Mouse (Mus musculus) olfactory bulb, adult 2 months (tissue): Measurements from ENCODE around the gene Mcm7. TPM values are rescaled to one million over a fixed set of nuclear protein-coding genes. Genes with fewer than 3 reads are reported as not detected.
"Not testable (repeated sequence)": the region's sequence is repeated elsewhere in the genome, so short reads cannot be mapped to it uniquely, and the experiment has no call there.

Experiments used
- H3K27ac ChIP-seq: fragments of 200-500 bp; 2 replicates; pipeline ENCODE4 v1.5.1; 2012; ENCODE audit warnings: low read depth, low read length; ENCODE audit not compliant: insufficient read depth
- H3K4me1 ChIP-seq: fragments of 200-500 bp; 2 replicates; pipeline ENCODE4 v1.6.1; 2012; ENCODE audit warnings: low read length; ENCODE audit not compliant: control insufficient read depth, insufficient read depth
- H3K4me3 ChIP-seq: fragments of 200-500 bp; 2 replicates; pipeline ENCODE4 v1.5.1; 2012; ENCODE audit warnings: mild to moderate bottlenecking, low read depth, low read length, moderate library complexity; ENCODE audit not compliant: insufficient read depth
- CTCF ChIP-seq: fragments of 200-500 bp; IDR thresholded peaks from 2 replicates; pipeline ENCODE4 v1.5.1; 2012; ENCODE audit warnings: low read depth, mild to moderate bottlenecking, low read length, moderate library complexity; ENCODE audit not compliant: insufficient read depth
- POLR2A ChIP-seq: fragments of 200-500 bp; IDR thresholded peaks from 2 replicates; pipeline ENCODE4 v1.6.1; 2012; ENCODE audit warnings: mild to moderate bottlenecking, low read depth, low read length, moderate library complexity; ENCODE audit not compliant: insufficient read depth
- WGBS: fragments of 180-500 bp; shearing (Covaris S2); methylation state at CpG from one replicate; pipeline ENCODE4 v1.1.7; 2018; 5-methylcytosine and 5-hydroxymethylcytosine counted together
- polyA plus RNA-seq: library from polyadenylated mRNA; stranded (reverse); fragments of >200 nt; gene quantifications from 2 replicates; pipeline ENCODE4 v1.2.4, GENCODE M21; 2012; ENCODE audit warnings: low replicate concordance; ENCODE audit not compliant: missing spikeins, insufficient read depth, insufficient read length

The Mcm7 gene
- polyA plus RNA-seq: not detected in 2 replicates

- Histone ChIP-seq H3K4me1 (0 out of 2 replicates have a peak, but pooled peaks cover 2% of the 10 kb centered on the region), H3K4me3 (peak within 1 kb of the TSS; percentile 90), H3K27ac (peak within 1 kb of the TSS; percentile 93)
- TF ChIP-seq POLR2A (no peak), CTCF (no peak)
- under 1% methylated on average over 54 of the region's 54 CpGs for WGBS
These were observed at the start of gene Mcm7, which contains the start of gene Ap4m1 for GRCm38 (mm10) chr5:138171695-138172491. Mcm7 (minus strand) TSS chr5:138172422. Ap4m1 (plus strand) TSS chr5:138172002.

GRCm38 (mm10) chr5:138219864-138220263, 47.6 kb upstream of the Mcm7 start:
- Histone ChIP-seq H3K4me1 (no peaks in the 10 kb centered on the region), H3K4me3 (no peak overlapping the region), H3K27ac (no peak overlapping the region)
- 45% methylated on average over 2 of the region's 2 CpGs for whole genome bisulfite sequencing
- TF ChIP-seq POLR2A (no peak), CTCF (no peak)

GRCm38 (mm10) chr5:138216632-138217031, 44.4 kb upstream of the Mcm7 start:
- 91% methylated on average over 13 of the region's 13 CpGs for WGBS
- H3K4me1 ChIP-seq, H3K4me3 ChIP-seq, H3K27ac ChIP-seq: not testable (repeated sequence)

- WGBS: 85% methylated on average over 4 of the region's 4 CpGs
- H3K4me3 ChIP-seq: no peak overlapping the region
- H3K27ac ChIP-seq: no peak overlapping the region
- no peak for TF ChIP-seq CTCF
- no peaks in the 10 kb centered on the region for H3K4me1 ChIP-seq
These were observed 35.7 kb upstream of the Mcm7 start for GRCm38 (mm10) chr5:138207873-138208272.

GRCm38 (mm10) chr5:138207253-138207652, 35.0 kb upstream of the Mcm7 start:
- Histone ChIP-seq H3K4me1 (no peaks in the 10 kb centered on the region), H3K4me3 (no peak overlapping the region), H3K27ac (no peak overlapping the region)
- no peak for TF ChIP-seq POLR2A
- 78% methylated on average over 1 of the region's 1 CpGs for WGBS

- Histone ChIP-seq H3K4me3 (no peak overlapping the region), H3K27ac (no peak overlapping the region), H3K4me1 (no peaks in the 10 kb centered on the region)
- TF ChIP-seq CTCF (no peak), POLR2A (no peak)
- WGBS: 93% methylated on average over 3 of the region's 3 CpGs
These were observed 29.9 kb upstream of the Mcm7 start for GRCm38 (mm10) chr5:138202086-138202485.

- WGBS: 0% methylated on average over 1 of the region's 1 CpGs
- no peak overlapping the region for H3K4me3 ChIP-seq
- H3K4me1 ChIP-seq: peaks cover 3% of the 10 kb centered on the region; the same call in 1 of the 2 replicates
- no peak for TF ChIP-seq POLR2A
- no peak for TF ChIP-seq CTCF
- no peak overlapping the region for H3K27ac ChIP-seq
These were observed 27.4 kb upstream of the Mcm7 start for GRCm38 (mm10) chr5:138199576-138199975.

GRCm38 (mm10) chr5:138195463-138195862, 23.2 kb upstream of the Mcm7 start:
- peaks cover 3% of the 10 kb centered on the region; the same call in 1 of the 2 replicates for H3K4me1 ChIP-seq
- H3K4me3 ChIP-seq: peak overlapping the region; percentile 79; the same call in 1 of the 2 replicates
- peak overlapping the region; percentile 94; the same call in 1 of the 2 replicates for H3K27ac ChIP-seq
- TF ChIP-seq POLR2A: no peak
- no peak for TF ChIP-seq CTCF
- 41% methylated on average over 7 of the region's 7 CpGs for WGBS

- TF ChIP-seq CTCF (no peak), POLR2A (no peak)
- Histone ChIP-seq H3K4me1 (peaks cover 3% of the 10 kb centered on the region; the same call in 1 of the 2 replicates), H3K27ac (peak overlapping the region; percentile 94), H3K4me3 (peak overlapping the region; percentile 79)
- WGBS: under 1% methylated on average over 29 of the region's 29 CpGs
These were observed 22.6 kb upstream of the Mcm7 start for GRCm38 (mm10) chr5:138194755-138195345.
